Mouse (Mus musculus) forebrain, embryonic 12.5 days (tissue): ENCODE results near the gene Sap30l. TPM values are rescaled to one million over a fixed set of nuclear protein-coding genes. Genes with fewer than 3 reads are reported as not detected.

ENCODE experiments used
- ATAC-seq: fragments of 200-750 bp; cut with Nextera tagmentation; 2 replicates; pipeline ENCODE4 v1.8.0; 2017; ENCODE audit warnings: moderate TSS enrichment; ENCODE audit not compliant: low FRiP score
- H3K27ac ChIP-seq: fragments of 300-500 bp; sonication (generic); 2 replicates; pipeline ENCODE4 v1.5.1; 2016; ENCODE audit warnings: mild to moderate bottlenecking
- H3K27me3 ChIP-seq: fragments of 300-500 bp; sonication (generic); 2 replicates; pipeline ENCODE4 v1.6.1; 2016; ENCODE audit warnings: mild to moderate bottlenecking
- H3K36me3 ChIP-seq: fragments of 300-500 bp; sonication (generic); replicated peaks from 2 replicates; pipeline ENCODE4 v1.6.1; 2016; ENCODE audit warnings: mild to moderate bottlenecking
- H3K4me1 ChIP-seq: fragments of 300-500 bp; sonication (generic); 2 replicates; pipeline ENCODE4 v1.6.1; 2016
- H3K4me2 ChIP-seq: fragments of 300-500 bp; sonication (generic); 2 replicates; pipeline ENCODE4 v1.6.1; 2016; ENCODE audit warnings: mild to moderate bottlenecking, moderate library complexity
- H3K4me3 ChIP-seq: fragments of 300-500 bp; sonication (generic); replicated peaks from 2 replicates; pipeline ENCODE4 v1.5.1; 2016; ENCODE audit warnings: mild to moderate bottlenecking
- H3K9ac ChIP-seq: fragments of 300-500 bp; sonication (generic); 2 replicates; pipeline ENCODE4 v1.6.1; 2016; ENCODE audit warnings: mild to moderate bottlenecking
- H3K9me3 ChIP-seq: fragments of 300-500 bp; sonication (generic); 2 replicates; pipeline ENCODE4 v1.6.1; 2016
- WGBS: fragments of 180-500 bp; shearing (Covaris S2); methylation state at CpG from one replicate; pipeline ENCODE4 v1.1.7; 2016; 5-methylcytosine and 5-hydroxymethylcytosine counted together
- polyA plus RNA-seq: library from polyadenylated mRNA; unstranded; fragments of >200 nt; fragmentation: Nextera tagmentation; extraction: Ambion mirVana; gene quantifications from 2 replicates; pipeline ENCODE4 v1.2.1, GENCODE M21; 2016

The Sap30l gene
- polyA plus RNA-seq, 1 experiment from 2014 or later, result 15.0 TPM

GRCm38 (mm10) chr11:57775868-57776267, 25.6 kb upstream of the Sap30l start:
- WGBS, result 75% methylated on average over 6 of the region's 6 CpGs
- Histone ChIP-seq H3K36me3 (no peaks in the 10 kb centered on the region), H3K9ac (no peak overlapping the region), H3K4me3 (no peak overlapping the region), H3K27me3 (peaks cover 85% of the 10 kb centered on the region), H3K27ac (no peak overlapping the region), H3K9me3 (no peaks in the 10 kb centered on the region), H3K4me1 (peaks cover 36% of the 10 kb centered on the region), H3K4me2 (no peak overlapping the region)
- no peak for ATAC-seq

GRCm38 (mm10) chr11:57776546-57776945, 24.9 kb upstream of the Sap30l start:
- no peak for ATAC-seq
- no peak overlapping the region for H3K9ac ChIP-seq
- H3K4me1 ChIP-seq, result peaks cover 36% of the 10 kb centered on the region
- H3K9me3 ChIP-seq, result no peaks in the 10 kb centered on the region
- WGBS, result 99% methylated on average over 3 of the region's 3 CpGs
- no peaks in the 10 kb centered on the region for H3K36me3 ChIP-seq
- no peak overlapping the region for H3K27ac ChIP-seq
- no peak overlapping the region for H3K4me2 ChIP-seq
- no peak overlapping the region for H3K4me3 ChIP-seq
- peaks cover 80% of the 10 kb centered on the region for H3K27me3 ChIP-seq

GRCm38 (mm10) chr11:57778349-57778748, 23.1 kb upstream of the Sap30l start:
- H3K27ac ChIP-seq, result no peak overlapping the region
- ATAC-seq, result peak; percentile 54; the same call in 1 of the 2 replicates

GRCm38 (mm10) chr11:57779824-57780223, 21.6 kb upstream of the Sap30l start:
- H3K4me2 ChIP-seq, result no peak overlapping the region
- 0 out of 2 replicates have a peak, but pooled peaks cover 3% of the 10 kb centered on the region for H3K36me3 ChIP-seq
- peaks cover 61% of the 10 kb centered on the region for H3K27me3 ChIP-seq
- H3K9me3 ChIP-seq, result no peaks in the 10 kb centered on the region
- no peak overlapping the region for H3K4me3 ChIP-seq
- ATAC-seq, result no peak
- no peak overlapping the region for H3K27ac ChIP-seq
- H3K4me1 ChIP-seq, result peaks cover 17% of the 10 kb centered on the region; the same call in 1 of the 2 replicates
- no peak overlapping the region for H3K9ac ChIP-seq
- 90% methylated on average over 14 of the region's 14 CpGs for WGBS

More at GRCm38 (mm10) chr11:57778349-57778748, 23.1 kb upstream of the Sap30l start:
- H3K9ac ChIP-seq, result no peak overlapping the region
- no peaks in the 10 kb centered on the region for H3K9me3 ChIP-seq
- H3K36me3 ChIP-seq, result no peaks in the 10 kb centered on the region
- 18% methylated on average over 5 of the region's 5 CpGs for WGBS
- no peak overlapping the region for H3K4me2 ChIP-seq
- H3K27me3 ChIP-seq, result peaks cover 68% of the 10 kb centered on the region
- no peak overlapping the region for H3K4me3 ChIP-seq
- H3K4me1 ChIP-seq, result peaks cover 31% of the 10 kb centered on the region

- Histone ChIP-seq H3K4me3 (no peak overlapping the region), H3K9ac (peak overlapping the region; percentile 36; the same call in 1 of the 2 replicates), H3K27me3 (peaks cover 38% of the 10 kb centered on the region), H3K4me1 (peaks cover 16% of the 10 kb centered on the region), H3K4me2 (no peak overlapping the region), H3K36me3 (0 out of 2 replicates have a peak, but pooled peaks cover 4% of the 10 kb centered on the region), H3K27ac (0 out of 2 replicates have a peak overlapping the region, but pooled peaks have one; percentile 31), H3K9me3 (no peaks in the 10 kb centered on the region)
- peak; percentile 60; the same call in 1 of the 2 replicates for ATAC-seq
- 29% methylated on average over 18 of the region's 18 CpGs for WGBS
These were observed 14.6 kb upstream of the Sap30l start for GRCm38 (mm10) chr11:57786616-57787418.

GRCm38 (mm10) chr11:57787913-57788312, 13.5 kb upstream of the Sap30l start:
- Histone ChIP-seq H3K27ac (no peak overlapping the region), H3K4me1 (peaks cover 16% of the 10 kb centered on the region), H3K9me3 (no peaks in the 10 kb centered on the region), H3K9ac (no peak overlapping the region), H3K4me3 (no peak overlapping the region), H3K27me3 (peaks cover 35% of the 10 kb centered on the region), H3K4me2 (no peak overlapping the region), H3K36me3 (0 out of 2 replicates have a peak, but pooled peaks cover 4% of the 10 kb centered on the region)
- 36% methylated on average over 3 of the region's 3 CpGs for WGBS
- ATAC-seq, result no peak

- ATAC-seq, result no peak
- 25% methylated on average over 21 of the region's 21 CpGs for WGBS
These were observed 10.4 kb upstream of the Sap30l start for GRCm38 (mm10) chr11:57790866-57791535.

GRCm38 (mm10) chr11:57795086-57795485, 6.4 kb upstream of the Sap30l start:
- Histone ChIP-seq H3K27ac (no peak overlapping the region), H3K27me3 (0 out of 2 replicates have a peak, but pooled peaks cover 4% of the 10 kb centered on the region), H3K9ac (no peak overlapping the region), H3K4me3 (no peak overlapping the region), H3K9me3 (no peaks in the 10 kb centered on the region), H3K4me2 (no peak overlapping the region), H3K36me3 (no peaks in the 10 kb centered on the region), H3K4me1 (peaks cover 2% of the 10 kb centered on the region; the same call in 1 of the 2 replicates)
- WGBS, result 64% methylated on average over 6 of the region's 6 CpGs
- no peak for ATAC-seq

More at GRCm38 (mm10) chr11:57790866-57791535, 10.4 kb upstream of the Sap30l start:
- no peaks in the 10 kb centered on the region for H3K9me3 ChIP-seq
- H3K4me1 ChIP-seq, result peaks cover 15% of the 10 kb centered on the region
- no peak overlapping the region for H3K4me3 ChIP-seq
- H3K36me3 ChIP-seq, result no peaks in the 10 kb centered on the region
- no peak overlapping the region for H3K9ac ChIP-seq
- H3K27ac ChIP-seq, result no peak overlapping the region
- no peak overlapping the region for H3K4me2 ChIP-seq
- peaks cover 22% of the 10 kb centered on the region; the same call in 1 of the 2 replicates for H3K27me3 ChIP-seq

- 79% methylated on average over 9 of the region's 9 CpGs for WGBS
- Histone ChIP-seq H3K4me1 (peaks cover 16% of the 10 kb centered on the region), H3K9ac (no peak overlapping the region), H3K27ac (no peak overlapping the region), H3K4me2 (no peak overlapping the region), H3K27me3 (no peaks in the 10 kb centered on the region), H3K4me3 (no peak overlapping the region), H3K36me3 (no peaks in the 10 kb centered on the region), H3K9me3 (no peaks in the 10 kb centered on the region)
- no peak for ATAC-seq
These were observed 3.6 kb upstream of the Sap30l start for GRCm38 (mm10) chr11:57797828-57798227.

- peaks cover 30% of the 10 kb centered on the region for H3K4me1 ChIP-seq
- H3K36me3 ChIP-seq, result no peaks in the 10 kb centered on the region
- 89% methylated on average over 10 of the region's 10 CpGs for WGBS
- ATAC-seq, result no peak
- no peaks in the 10 kb centered on the region for H3K27me3 ChIP-seq
- H3K4me2 ChIP-seq, result no peak overlapping the region
- no peaks in the 10 kb centered on the region for H3K9me3 ChIP-seq
- no peak overlapping the region for H3K27ac ChIP-seq
- H3K4me3 ChIP-seq, result no peak overlapping the region
- no peak overlapping the region for H3K9ac ChIP-seq
These were observed 2.0 kb upstream of the Sap30l start for GRCm38 (mm10) chr11:57799456-57799855.

- H3K36me3 ChIP-seq, result no peaks in the 10 kb centered on the region
- peak overlapping the region; percentile 96 for H3K4me2 ChIP-seq
- no peak for ATAC-seq
- H3K9me3 ChIP-seq, result no peaks in the 10 kb centered on the region
- WGBS, result 17% methylated on average over 22 of the region's 22 CpGs
- no peaks in the 10 kb centered on the region for H3K27me3 ChIP-seq
- peak overlapping the region; percentile 98 for H3K4me3 ChIP-seq
- H3K9ac ChIP-seq, result peak overlapping the region; percentile 76
- peak overlapping the region; percentile 65; the same call in 1 of the 2 replicates for H3K27ac ChIP-seq
- peaks cover 32% of the 10 kb centered on the region for H3K4me1 ChIP-seq
These were observed 1.0 kb upstream of the Sap30l start for GRCm38 (mm10) chr11:57800266-57800951.
